Mouse (Mus musculus) intestine, postnatal 0 days (tissue): Measurements from ENCODE around the gene Hspa1a. TPM values are rescaled to one million over a fixed set of nuclear protein-coding genes. Genes with fewer than 3 reads are reported as not detected.
"Not testable (repeated sequence)": the region's sequence is repeated elsewhere in the genome, so short reads cannot be mapped to it uniquely, and the experiment has no call there.

Source experiments
- ATAC-seq: fragments of 200-750 bp; cut with Nextera tagmentation; 2 replicates; pipeline ENCODE4 v1.8.0; 2017; ENCODE audit warnings: mild to moderate bottlenecking, moderate TSS enrichment, moderate library complexity
- H3K27ac ChIP-seq: fragments of 300-500 bp; sonication (generic); 2 replicates; pipeline ENCODE4 v1.5.1; 2014; ENCODE audit warnings: mild to moderate bottlenecking, low read depth, low read length, moderate library complexity
- H3K27me3 ChIP-seq: fragments of 300-500 bp; sonication (generic); replicated peaks from 2 replicates; pipeline ENCODE4 v1.6.1; 2014; ENCODE audit warnings: low read length, mixed read lengths; ENCODE audit not compliant: control insufficient read depth, insufficient read depth
- H3K36me3 ChIP-seq: fragments of 300-500 bp; sonication (generic); 2 replicates; pipeline ENCODE4 v1.6.1; 2014; ENCODE audit warnings: mild to moderate bottlenecking, moderate library complexity; ENCODE audit not compliant: control insufficient read depth, insufficient read depth
- H3K4me1 ChIP-seq: fragments of 300-500 bp; sonication (generic); replicated peaks from 2 replicates; pipeline ENCODE4 v1.6.1; 2014; ENCODE audit warnings: antibody characterized with exemption, low read length, mixed read lengths; ENCODE audit not compliant: control insufficient read depth, insufficient read depth
- H3K4me2 ChIP-seq: fragments of 300-500 bp; sonication (generic); replicated peaks from 2 replicates; pipeline ENCODE4 v1.6.1; 2014; ENCODE audit warnings: low read depth, mild to moderate bottlenecking, moderate library complexity
- H3K4me3 ChIP-seq: fragments of 300-500 bp; sonication (generic); 2 replicates; pipeline ENCODE4 v1.5.1; 2014; ENCODE audit warnings: low read depth, low read length
- H3K9ac ChIP-seq: fragments of 300-500 bp; sonication (generic); 2 replicates; pipeline ENCODE4 v1.6.1; 2014; ENCODE audit warnings: mild to moderate bottlenecking, low read depth, low read length
- H3K9me3 ChIP-seq: fragments of 300-500 bp; sonication (generic); 2 replicates; pipeline ENCODE4 v1.6.1; 2016; ENCODE audit warnings: mixed run types; ENCODE audit not compliant: control insufficient read depth
- CTCF ChIP-seq: sonication (generic); IDR thresholded peaks from 2 replicates; pipeline ENCODE4 v1.5.1; 2016; ENCODE audit warnings: low read depth, mild to moderate bottlenecking, control low read depth, antibody characterized with exemption, moderate library complexity
- WGBS: fragments of 180-500 bp; shearing (Covaris S2); extraction: QIAGEN DNeasy Blood & Tissue Kit; methylation state at CpG from one replicate; pipeline ENCODE4 v1.1.7; 2014; 5-methylcytosine and 5-hydroxymethylcytosine counted together
- polyA plus RNA-seq: library from polyadenylated mRNA; unstranded; fragments of >200 nt; fragmentation: Nextera tagmentation; extraction: Ambion mirVana; gene quantifications from 2 replicates; pipeline ENCODE4 v1.2.1, GENCODE M21; 2015

The Hspa1a gene
- polyA plus RNA-seq, 1 experiment from 2014 or later: 6.5 TPM

GRCm38 (mm10) chr17:34997142-34997483 is 25.2 kb upstream of the Hspa1a start:
- H3K4me2 ChIP-seq: peak overlapping the region; percentile 24; the same call in 1 of the 2 replicates
- H3K36me3 ChIP-seq: no peaks in the 10 kb centered on the region; the same call in 1 of the 2 replicates
- H3K27ac ChIP-seq: no peak overlapping the region
- H3K4me3 ChIP-seq: no peak overlapping the region
- peaks cover 8% of the 10 kb centered on the region; the same call in 1 of the 2 replicates for H3K4me1 ChIP-seq
- H3K9me3 ChIP-seq: no peaks in the 10 kb centered on the region
- no peaks in the 10 kb centered on the region for H3K27me3 ChIP-seq
- no peak for TF ChIP-seq CTCF
- no peak overlapping the region for H3K9ac ChIP-seq
- 81% methylated on average over 5 of the region's 5 CpGs for WGBS
- ATAC-seq: no peak

DNA sequence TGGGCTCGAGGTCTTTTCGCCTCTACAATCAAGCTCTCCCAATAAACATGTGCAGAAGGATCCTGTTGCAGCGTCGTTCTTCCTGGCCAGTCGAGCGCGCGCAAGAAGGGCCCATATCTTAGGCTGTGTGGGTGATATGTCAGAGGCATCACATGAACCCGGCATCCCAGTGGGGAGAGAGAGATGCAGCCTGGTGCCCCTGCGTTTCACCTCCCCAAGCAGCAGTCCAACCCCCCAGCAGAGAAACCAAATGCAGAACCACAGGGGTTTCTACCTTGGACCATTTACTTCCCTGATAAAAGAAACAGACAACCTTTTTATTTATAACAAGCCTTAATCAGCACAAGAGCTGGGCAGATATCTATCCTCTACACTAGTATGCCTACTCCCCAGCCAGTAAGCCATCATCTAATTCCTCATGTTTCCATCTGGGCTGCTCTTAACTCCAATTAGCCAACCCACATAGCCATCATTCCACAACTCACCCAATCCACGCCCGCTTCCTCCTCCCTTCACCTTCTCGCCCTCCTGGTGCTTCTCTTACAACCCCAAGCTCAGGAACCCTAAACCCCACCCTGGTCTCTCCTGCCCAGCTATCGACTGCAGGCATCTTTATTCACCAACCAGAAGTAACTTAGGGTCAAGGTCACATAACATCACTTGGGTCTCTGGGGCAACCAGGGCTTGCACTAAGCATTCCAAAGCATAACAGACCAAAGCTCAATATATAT is 24.6 kb upstream of the Hspa1a start:
- no peak for ATAC-seq
- Histone ChIP-seq H3K36me3 (no peaks in the 10 kb centered on the region; the same call in 1 of the 2 replicates), H3K4me2 (peak overlapping the region; percentile 24; the same call in 1 of the 2 replicates), H3K9ac (no peak overlapping the region), H3K27me3 (no peaks in the 10 kb centered on the region), H3K9me3 (no peaks in the 10 kb centered on the region), H3K4me1 (peaks cover 8% of the 10 kb centered on the region; the same call in 1 of the 2 replicates), H3K4me3 (no peak overlapping the region), H3K27ac (no peak overlapping the region)
- no peak for TF ChIP-seq CTCF
- WGBS: 83% methylated on average over 12 of the region's 14 CpGs

DNA sequence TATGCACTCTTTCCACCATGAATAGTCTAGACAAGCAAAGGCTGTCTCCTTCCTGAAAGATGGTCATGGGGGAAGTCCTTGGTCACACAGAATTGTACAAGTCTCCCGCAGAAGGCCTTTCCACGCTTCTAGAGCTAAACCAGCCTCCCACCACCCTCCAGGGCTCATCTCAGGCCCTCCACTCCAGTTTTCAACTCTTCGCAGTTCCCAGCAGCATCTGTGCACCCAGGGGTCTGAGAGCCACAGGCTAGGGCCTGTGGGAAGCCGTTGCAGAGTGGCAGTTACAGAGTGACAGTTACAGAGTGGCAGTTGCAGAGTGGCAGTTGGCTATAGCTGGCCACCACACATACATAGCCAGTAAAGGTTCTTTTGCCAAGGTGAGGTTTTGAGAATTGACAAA is 24.0 kb upstream of the Hspa1a start:
- not testable (repeated sequence) for H3K36me3 ChIP-seq, H3K27me3 ChIP-seq, H3K9ac ChIP-seq, H3K27ac ChIP-seq, H3K9me3 ChIP-seq, H3K4me1 ChIP-seq, H3K4me2 ChIP-seq, H3K4me3 ChIP-seq, ATAC-seq
- 95% methylated on average over 4 of the region's 4 CpGs for WGBS

DNA sequence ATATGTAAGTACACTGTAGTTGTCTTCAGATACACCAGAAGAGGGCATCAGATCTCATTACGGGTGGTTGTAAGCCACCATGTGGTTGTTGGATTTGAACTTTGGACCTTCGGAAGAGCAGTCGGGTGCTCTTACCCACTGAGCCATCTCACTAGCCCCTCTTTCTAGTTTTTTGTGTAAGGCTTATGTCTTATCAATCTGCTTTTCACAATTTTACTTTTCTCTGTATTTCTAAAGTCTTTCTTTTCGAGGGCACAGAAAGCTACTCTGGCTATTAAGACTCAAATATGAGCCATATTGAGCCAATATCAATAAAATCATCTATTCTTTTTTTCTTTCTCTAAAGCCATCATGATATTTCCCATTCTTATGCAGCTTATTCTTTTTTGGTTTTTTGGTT is 23.2 kb upstream of the Hspa1a start:
- not testable (repeated sequence) for H3K36me3 ChIP-seq, H3K27me3 ChIP-seq, H3K4me1 ChIP-seq, H3K4me2 ChIP-seq, H3K9me3 ChIP-seq, H3K27ac ChIP-seq, H3K9ac ChIP-seq, ATAC-seq, H3K4me3 ChIP-seq
- TF ChIP-seq CTCF: peak; percentile 26
- 63% methylated on average over 4 of the region's 4 CpGs for WGBS

- Histone ChIP-seq H3K4me1 (peaks cover 8% of the 10 kb centered on the region; the same call in 1 of the 2 replicates), H3K9me3 (no peaks in the 10 kb centered on the region), H3K36me3 (peaks cover 3% of the 10 kb centered on the region; the same call in 1 of the 2 replicates), H3K27me3 (no peaks in the 10 kb centered on the region), H3K9ac (no peak overlapping the region), H3K4me3 (no peak overlapping the region), H3K4me2 (no peak overlapping the region), H3K27ac (no peak overlapping the region)
- no peak for ATAC-seq
- no peak for TF ChIP-seq CTCF
Observed at GRCm38 (mm10) chr17:34994751-34995150, 22.8 kb upstream of the Hspa1a start.

- Histone ChIP-seq H3K27ac (no peak overlapping the region), H3K9ac (no peak overlapping the region), H3K27me3 (no peaks in the 10 kb centered on the region), H3K9me3 (no peaks in the 10 kb centered on the region), H3K4me2 (no peak overlapping the region), H3K36me3 (peaks cover 17% of the 10 kb centered on the region), H3K4me1 (no peaks in the 10 kb centered on the region), H3K4me3 (no peak overlapping the region)
- 69% methylated on average over 2 of the region's 2 CpGs for WGBS
- ATAC-seq: no peak
- TF ChIP-seq CTCF: peak; percentile 82
Observed at GRCm38 (mm10) chr17:34984218-34984617, 12.3 kb upstream of the Hspa1a start.
